Mouse (Mus musculus) stomach, embryonic 15.5 days (tissue): ENCODE data around the gene Arsg. TPM values are rescaled to one million over a fixed set of nuclear protein-coding genes. Genes with fewer than 3 reads are reported as not detected.

ENCODE experiments used
- ATAC-seq: fragments of 200-750 bp; cut with Nextera tagmentation; 2 replicates; pipeline ENCODE4 v1.8.0; 2017; ENCODE audit warnings: low read depth, moderate number of reproducible peaks, moderate TSS enrichment; ENCODE audit not compliant: insufficient read depth, low FRiP score
- H3K27ac ChIP-seq: fragments of 300-500 bp; sonication (generic); 2 replicates; pipeline ENCODE4 v1.5.1; 2015; ENCODE audit warnings: mild to moderate bottlenecking, inconsistent platforms
- H3K27me3 ChIP-seq: fragments of 300-500 bp; sonication (generic); replicated peaks from 2 replicates; pipeline ENCODE4 v1.6.1; 2015; ENCODE audit warnings: inconsistent platforms
- H3K36me3 ChIP-seq: fragments of 300-500 bp; sonication (generic); 2 replicates; pipeline ENCODE4 v1.6.1; 2015; ENCODE audit warnings: inconsistent platforms
- H3K4me1 ChIP-seq: fragments of 300-500 bp; sonication (generic); 2 replicates; pipeline ENCODE4 v1.6.1; 2015; ENCODE audit warnings: inconsistent platforms
- H3K4me2 ChIP-seq: fragments of 300-500 bp; sonication (generic); 2 replicates; pipeline ENCODE4 v1.6.1; 2015; ENCODE audit warnings: mild to moderate bottlenecking, inconsistent platforms
- H3K4me3 ChIP-seq: fragments of 300-500 bp; sonication (generic); replicated peaks from 2 replicates; pipeline ENCODE4 v1.5.1; 2015; ENCODE audit warnings: inconsistent platforms
- H3K9ac ChIP-seq: fragments of 300-500 bp; sonication (generic); 2 replicates; pipeline ENCODE4 v1.6.1; 2015; ENCODE audit warnings: inconsistent platforms
- H3K9me3 ChIP-seq: fragments of 300-500 bp; sonication (generic); 2 replicates; pipeline ENCODE4 v1.6.1; 2016; ENCODE audit warnings: inconsistent platforms
- WGBS: fragments of 180-500 bp; shearing (Covaris S2); methylation state at CpG from one replicate; pipeline ENCODE4 v1.1.7; 2015; 5-methylcytosine and 5-hydroxymethylcytosine counted together
- polyA plus RNA-seq: library from polyadenylated mRNA; unstranded; fragments of >200 nt; fragmentation: Nextera tagmentation; extraction: Ambion mirVana; gene quantifications from 2 replicates; pipeline ENCODE4 v1.2.1, GENCODE M21; 2015

Gene Arsg
- 3.6 and 3.8 TPM in 2 replicates for polyA plus RNA-seq

DNA sequence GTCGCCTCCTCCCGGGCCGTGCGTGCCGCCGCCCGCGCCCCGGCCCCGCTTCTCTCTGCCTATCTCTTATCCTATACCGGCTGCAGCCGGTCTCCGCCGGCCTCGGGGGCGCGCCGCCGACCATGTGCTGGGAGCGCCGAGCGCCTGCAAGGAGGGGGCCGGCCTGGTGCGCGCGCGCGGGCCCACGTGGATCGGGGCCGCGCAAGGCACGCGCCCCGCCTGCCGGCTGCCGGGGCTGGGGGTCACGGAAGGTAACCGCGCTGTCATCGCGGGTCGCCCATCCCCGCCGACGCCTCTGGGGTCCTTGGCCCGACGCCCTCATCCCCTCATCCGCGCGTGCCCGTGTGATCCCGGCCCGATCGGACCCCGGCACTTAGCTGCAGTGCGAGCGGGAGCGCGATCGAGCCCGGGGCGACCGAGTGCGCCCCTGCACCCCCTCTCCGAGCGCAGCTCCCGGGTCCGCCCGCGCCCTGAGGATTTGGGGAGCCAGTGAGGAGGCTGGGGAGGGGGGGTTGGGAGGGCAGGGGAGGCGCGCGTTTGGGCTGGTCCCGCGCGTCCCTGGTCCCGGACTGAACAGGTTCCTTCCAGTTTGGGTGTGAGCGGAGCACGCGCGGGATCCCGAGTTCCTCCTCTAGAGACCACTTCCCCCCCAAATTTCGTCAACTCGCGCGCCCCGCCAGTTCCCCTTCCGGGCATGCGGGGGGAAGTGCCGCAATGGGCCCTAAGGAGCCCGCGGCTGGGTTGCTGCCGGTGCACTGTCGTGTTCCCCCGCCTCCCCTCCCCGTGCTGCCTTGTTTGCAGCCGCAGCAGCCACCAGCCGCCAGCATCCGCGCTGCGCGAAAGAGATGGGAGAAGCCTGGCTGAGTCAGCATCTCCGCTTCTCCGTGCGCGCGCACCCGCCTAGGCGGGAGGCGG lies at the start of gene Arsg, which contains the start of gene Slc16a6:
Gene Arsg, plus strand, starts transcription at position 204 of the 915 bp plus-strand sequence.
Gene Slc16a6, minus strand, starts transcription at position 428 of the 915 bp plus-strand sequence.
- Histone ChIP-seq H3K9ac (peak within 1 kb of the TSS; percentile 76), H3K4me3 (peak within 1 kb of the TSS; percentile 74), H3K36me3 (no peaks in the 10 kb centered on the region), H3K27ac (peak within 1 kb of the TSS; percentile 92), H3K27me3 (no peaks in the 10 kb centered on the region), H3K4me1 (peaks cover 3% of the 10 kb centered on the region; the same call in 1 of the 2 replicates), H3K9me3 (no peaks in the 10 kb centered on the region), H3K4me2 (peak within 1 kb of the TSS; percentile 93)
- under 1% methylated on average over 104 of the region's 111 CpGs for WGBS
- ATAC-seq: peak; percentile 88

DNA sequence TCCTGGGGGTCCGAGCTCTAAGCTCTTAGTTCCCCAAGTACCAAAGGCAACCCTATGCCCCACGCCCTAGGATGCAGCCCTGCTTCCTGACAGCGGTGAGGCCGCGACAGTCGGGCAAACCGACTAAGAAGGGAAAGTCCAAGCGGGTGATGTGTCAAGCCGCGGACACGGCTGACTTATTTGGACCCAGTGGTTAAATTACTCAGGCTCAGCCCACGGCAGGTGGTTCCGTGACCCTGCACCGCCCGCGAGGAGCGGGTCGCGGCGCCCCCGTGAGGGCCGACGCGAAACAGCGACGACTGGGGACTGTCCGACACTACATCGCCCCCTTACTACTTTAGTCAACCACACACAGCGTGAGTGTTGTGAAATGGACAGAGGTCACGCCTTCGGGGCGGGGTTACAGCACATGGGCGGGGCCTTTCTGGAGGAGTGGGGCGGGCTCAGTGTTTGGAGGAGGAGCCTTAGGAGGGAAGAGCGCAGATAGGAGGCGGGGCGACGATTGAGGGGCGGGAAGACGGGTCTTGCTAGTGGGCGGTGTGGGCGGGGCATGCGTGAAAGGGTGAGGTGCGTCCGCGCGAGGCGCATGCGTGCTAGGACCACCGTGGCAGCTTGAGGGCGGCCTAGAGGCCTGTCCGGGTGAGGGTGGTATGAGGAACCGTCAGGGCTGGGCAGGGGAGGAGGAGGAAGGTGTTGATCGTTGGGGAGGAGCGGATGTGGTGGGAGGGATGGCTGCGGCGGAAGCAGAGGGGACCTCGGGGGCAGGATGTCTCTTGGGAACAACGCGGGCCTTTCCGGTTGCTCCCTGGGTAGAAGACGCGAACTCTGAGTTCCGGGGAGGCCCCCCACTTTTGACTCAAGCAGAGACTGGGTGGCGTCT lies 47.5 kb upstream of the Arsg start, which contains the start of gene Amz2:
Gene Amz2, plus strand, starts transcription at position 555 of the 880 bp plus-strand sequence.
- peak within 1 kb of the TSS; percentile 93 for H3K27ac ChIP-seq
- peak; percentile 97 for ATAC-seq
- peaks cover 9% of the 10 kb centered on the region for H3K4me1 ChIP-seq
- under 1% methylated on average over 65 of the region's 65 CpGs for WGBS
- peak within 1 kb of the TSS; percentile 69 for H3K4me3 ChIP-seq
- no peaks in the 10 kb centered on the region for H3K27me3 ChIP-seq
- H3K36me3 ChIP-seq: peaks cover 9% of the 10 kb centered on the region
- H3K9ac ChIP-seq: peak within 1 kb of the TSS; percentile 68
- H3K4me2 ChIP-seq: peak within 1 kb of the TSS; percentile 88
- no peaks in the 10 kb centered on the region for H3K9me3 ChIP-seq

DNA sequence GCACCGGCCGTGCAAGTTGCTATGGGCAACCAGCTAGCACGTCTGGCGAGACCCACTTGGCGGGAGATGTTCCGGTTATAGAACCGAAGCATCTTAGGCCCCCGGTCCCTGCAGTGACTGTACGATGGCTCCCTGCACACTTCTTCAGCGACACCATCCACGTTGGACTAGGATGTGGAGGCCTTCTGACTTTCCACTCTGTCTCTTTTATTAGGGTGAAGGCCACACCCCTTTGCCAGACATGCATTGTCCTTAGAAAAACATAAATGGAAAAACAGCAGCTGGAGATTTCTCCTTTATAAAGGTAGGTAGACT lies 46.9 kb upstream of the Arsg start:
- WGBS: under 1% methylated on average over 11 of the region's 11 CpGs
- Histone ChIP-seq H3K4me2 (peak overlapping the region; percentile 71), H3K4me3 (peak overlapping the region; percentile 69), H3K9ac (peak overlapping the region; percentile 68), H3K27me3 (no peaks in the 10 kb centered on the region), H3K4me1 (peaks cover 9% of the 10 kb centered on the region), H3K9me3 (no peaks in the 10 kb centered on the region), H3K36me3 (peaks cover 9% of the 10 kb centered on the region), H3K27ac (peak overlapping the region; percentile 93)
- no peak for ATAC-seq

- Histone ChIP-seq H3K4me1 (peaks cover 9% of the 10 kb centered on the region), H3K9ac (no peak overlapping the region), H3K27ac (no peak overlapping the region), H3K27me3 (no peaks in the 10 kb centered on the region), H3K9me3 (no peaks in the 10 kb centered on the region), H3K4me2 (no peak overlapping the region), H3K36me3 (peaks cover 12% of the 10 kb centered on the region), H3K4me3 (no peak overlapping the region)
- ATAC-seq: no peak
- WGBS: 96% methylated on average over 5 of the region's 5 CpGs
Observed at GRCm38 (mm10) chr11:109427353-109427752, 45.8 kb upstream of the Arsg start.

GRCm38 (mm10) chr11:109434233-109434798 lies 38.9 kb upstream of the Arsg start:
- H3K9ac ChIP-seq: no peak overlapping the region
- H3K4me3 ChIP-seq: no peak overlapping the region
- H3K4me1 ChIP-seq: no peaks in the 10 kb centered on the region
- WGBS: 91% methylated on average over 16 of the region's 16 CpGs
- peaks cover 33% of the 10 kb centered on the region for H3K36me3 ChIP-seq
- no peak overlapping the region for H3K4me2 ChIP-seq
- no peak overlapping the region for H3K27ac ChIP-seq
- H3K27me3 ChIP-seq: no peaks in the 10 kb centered on the region
- no peaks in the 10 kb centered on the region for H3K9me3 ChIP-seq
- no peak for ATAC-seq

DNA sequence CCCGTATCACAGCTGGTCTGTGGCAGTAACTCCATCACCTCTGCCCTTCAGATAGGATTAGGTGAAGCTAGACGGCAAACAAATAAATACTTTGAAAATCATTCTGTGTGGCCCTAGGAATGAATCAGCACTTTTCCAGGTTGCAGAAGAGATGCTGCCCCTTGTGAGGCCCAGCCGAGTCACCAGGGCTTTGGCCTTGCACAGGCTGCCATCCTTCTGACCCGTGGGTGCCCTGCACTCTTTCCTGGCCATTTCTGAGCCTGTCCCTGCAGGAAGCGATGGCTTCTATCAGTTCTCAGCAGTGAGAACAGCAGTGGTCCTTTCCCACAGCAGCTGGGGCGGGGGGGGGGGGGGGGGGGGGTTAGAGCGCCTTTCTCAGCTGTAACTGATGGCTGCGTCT lies 36.3 kb upstream of the Arsg start:
- H3K36me3 ChIP-seq: peaks cover 25% of the 10 kb centered on the region

GRCm38 (mm10) chr11:109439209-109439608 lies 34.0 kb upstream of the Arsg start:
- ATAC-seq: no peak
- 16% methylated on average over 5 of the region's 5 CpGs for WGBS
- Histone ChIP-seq H3K9ac (no peak overlapping the region), H3K4me2 (peak overlapping the region; percentile 86), H3K4me3 (peak overlapping the region; percentile 58), H3K27me3 (no peaks in the 10 kb centered on the region), H3K27ac (peak overlapping the region; percentile 42; the same call in 1 of the 2 replicates), H3K4me1 (no peaks in the 10 kb centered on the region), H3K36me3 (peaks cover 16% of the 10 kb centered on the region), H3K9me3 (no peaks in the 10 kb centered on the region)

More for the DNA sequence above, 36.3 kb upstream of the Arsg start:
- Histone ChIP-seq H3K9ac (no peak overlapping the region), H3K27me3 (no peaks in the 10 kb centered on the region), H3K4me1 (no peaks in the 10 kb centered on the region), H3K27ac (no peak overlapping the region), H3K9me3 (no peaks in the 10 kb centered on the region), H3K4me2 (no peak overlapping the region), H3K4me3 (no peak overlapping the region)
- 59% methylated on average over 8 of the region's 8 CpGs for WGBS
- ATAC-seq: no peak

DNA sequence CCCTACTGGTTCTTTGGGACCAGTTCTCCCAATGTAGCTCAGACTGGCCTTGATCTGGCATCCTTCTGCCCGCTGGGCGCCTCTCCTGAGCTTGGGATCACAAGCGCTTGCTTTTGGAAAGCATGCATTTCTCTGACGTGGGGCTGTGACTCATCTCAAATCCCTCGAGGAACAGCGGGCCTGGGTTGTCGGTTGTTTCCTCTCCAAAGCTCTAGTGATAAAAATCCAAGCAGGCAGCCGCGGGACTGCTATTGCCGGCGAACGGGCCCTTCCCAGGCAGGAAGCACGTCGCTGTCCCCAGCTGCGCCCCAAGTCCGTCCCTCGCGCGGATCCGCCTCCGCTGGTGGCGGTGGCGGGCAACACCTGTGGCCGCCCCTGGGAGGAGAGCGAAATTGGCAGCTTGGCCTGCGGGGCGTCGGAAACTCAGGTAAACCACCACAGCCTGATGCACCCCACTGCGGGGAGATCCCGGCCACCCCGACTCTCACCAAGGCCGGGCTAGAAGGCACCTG lies 33.3 kb upstream of the Arsg start:
- Histone ChIP-seq H3K4me2 (peak overlapping the region; percentile 86), H3K9me3 (no peaks in the 10 kb centered on the region), H3K9ac (peak overlapping the region; percentile 33; the same call in 1 of the 2 replicates), H3K4me3 (peak overlapping the region; percentile 58), H3K4me1 (no peaks in the 10 kb centered on the region), H3K36me3 (peaks cover 10% of the 10 kb centered on the region), H3K27ac (peak overlapping the region; percentile 42; the same call in 1 of the 2 replicates), H3K27me3 (no peaks in the 10 kb centered on the region)
- WGBS: 2% methylated on average over 32 of the region's 32 CpGs
- peak; percentile 78 for ATAC-seq

DNA sequence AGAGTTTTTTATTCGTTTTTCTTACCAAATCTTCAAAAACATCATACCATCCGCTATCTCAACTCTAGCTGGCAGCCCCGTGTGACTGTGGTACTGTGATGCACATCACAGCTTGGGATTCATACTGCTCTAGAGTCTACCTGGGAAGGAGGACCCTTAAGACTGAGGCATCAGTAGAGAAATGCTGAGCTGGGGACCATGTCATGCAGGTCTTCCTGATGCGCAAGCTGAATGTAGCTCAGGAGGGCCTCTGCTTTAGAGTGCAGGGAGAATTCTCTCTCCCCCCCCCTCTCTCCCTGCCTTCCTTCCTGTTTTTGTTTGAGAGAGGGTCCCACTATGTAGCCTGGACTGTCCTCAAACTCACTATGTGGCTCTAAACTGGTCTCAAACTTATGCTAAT lies 32.5 kb upstream of the Arsg start:
- WGBS: 64% methylated on average over 4 of the region's 4 CpGs
- H3K9ac ChIP-seq: no peak overlapping the region
- ATAC-seq: no peak

DNA sequence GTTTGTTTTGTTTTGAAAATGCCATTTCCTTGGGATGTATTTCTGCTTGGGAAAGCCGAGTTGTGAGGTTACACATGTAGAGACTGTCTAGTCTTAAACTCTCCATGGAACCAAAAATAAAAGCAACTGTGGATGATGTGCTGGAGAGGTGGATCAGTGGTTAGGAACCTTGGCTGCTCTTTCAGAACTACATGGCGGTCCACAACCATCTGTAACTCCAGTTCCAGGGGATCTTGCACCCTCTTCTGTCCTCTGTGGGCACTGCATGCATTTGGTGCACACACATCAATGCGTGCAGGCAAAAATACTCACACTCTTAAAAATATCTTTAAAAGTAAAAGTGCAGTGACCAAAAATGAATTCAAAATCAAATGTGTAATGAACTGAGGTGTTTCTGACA lies 32.1 kb upstream of the Arsg start:
- no peak for ATAC-seq
- 76% methylated on average over 3 of the region's 3 CpGs for WGBS
- no peak overlapping the region for H3K4me2 ChIP-seq

More for the DNA sequence above, 32.5 kb upstream of the Arsg start:
- Histone ChIP-seq H3K4me1 (no peaks in the 10 kb centered on the region), H3K9me3 (no peaks in the 10 kb centered on the region), H3K4me2 (peak overlapping the region; percentile 86), H3K4me3 (peak overlapping the region; percentile 58), H3K36me3 (0 out of 2 replicates have a peak, but pooled peaks cover 5% of the 10 kb centered on the region), H3K27ac (no peak overlapping the region), H3K27me3 (no peaks in the 10 kb centered on the region)

GRCm38 (mm10) chr11:109442166-109442730 lies 30.9 kb upstream of the Arsg start:
- Histone ChIP-seq H3K4me1 (no peaks in the 10 kb centered on the region), H3K27me3 (no peaks in the 10 kb centered on the region), H3K4me2 (no peak overlapping the region), H3K27ac (no peak overlapping the region), H3K9ac (no peak overlapping the region), H3K4me3 (no peak overlapping the region), H3K36me3 (no peaks in the 10 kb centered on the region), H3K9me3 (no peaks in the 10 kb centered on the region)
- ATAC-seq: no peak
- 29% methylated on average over 5 of the region's 5 CpGs for WGBS

More for the DNA sequence above, 32.1 kb upstream of the Arsg start:
- Histone ChIP-seq H3K27ac (no peak overlapping the region), H3K36me3 (0 out of 2 replicates have a peak, but pooled peaks cover 5% of the 10 kb centered on the region), H3K4me3 (no peak overlapping the region), H3K9ac (no peak overlapping the region), H3K9me3 (no peaks in the 10 kb centered on the region), H3K4me1 (no peaks in the 10 kb centered on the region), H3K27me3 (no peaks in the 10 kb centered on the region)
